Mouse (Mus musculus) embryonic fibroblast, embryonic 13.5 days (primary cell): ENCODE measurements around the gene Trpm2.

ENCODE experiments used
- CTCF ChIP-seq: IDR thresholded peaks from 2 replicates; pipeline ENCODE4 v1.5.1; 2011; ENCODE audit warnings: mild to moderate bottlenecking, control low read depth, low read length, moderate library complexity, borderline replicate concordance; ENCODE audit not compliant: insufficient read depth
- POLR2A ChIP-seq: IDR thresholded peaks from 2 replicates; pipeline ENCODE4 v1.6.1; 2011; ENCODE audit warnings: low read depth, mild to moderate bottlenecking, control low read depth, low read length, moderate library complexity

- TF ChIP-seq POLR2A (no peak), CTCF (no peak)
Observed at GRCm38 (mm10) chr10:77974811-77975210, 4.4 kb upstream of the Trpm2 start.
